Mouse (Mus musculus) embryonic facial prominence, embryonic 13.5 days (tissue): ENCODE data around the gene Ccr8. TPM values are rescaled to one million over a fixed set of nuclear protein-coding genes. Genes with fewer than 3 reads are reported as not detected.

ENCODE experiments used
- ATAC-seq: fragments of 200-750 bp; cut with Nextera tagmentation; 2 replicates; pipeline ENCODE4 v1.8.0; 2017; ENCODE audit warnings: low read depth; ENCODE audit not compliant: insufficient number of reproducible peaks, insufficient read depth, low FRiP score, low TSS enrichment
- H3K27ac ChIP-seq: fragments of 300-500 bp; sonication (generic); 2 replicates; pipeline ENCODE4 v1.5.1; 2015; ENCODE audit warnings: moderate library complexity, mild to moderate bottlenecking, inconsistent platforms
- H3K27me3 ChIP-seq: fragments of 300-500 bp; sonication (generic); 2 replicates; pipeline ENCODE4 v1.6.1; 2015; ENCODE audit warnings: mild to moderate bottlenecking, inconsistent platforms
- H3K36me3 ChIP-seq: fragments of 300-500 bp; sonication (generic); 2 replicates; pipeline ENCODE4 v1.6.1; 2015; ENCODE audit warnings: mild to moderate bottlenecking, inconsistent platforms
- H3K4me1 ChIP-seq: fragments of 300-500 bp; sonication (generic); 2 replicates; pipeline ENCODE4 v1.6.1; 2015; ENCODE audit warnings: inconsistent platforms
- H3K4me2 ChIP-seq: fragments of 300-500 bp; sonication (generic); 2 replicates; pipeline ENCODE4 v1.6.1; 2015; ENCODE audit warnings: moderate library complexity, mild to moderate bottlenecking, inconsistent platforms
- H3K4me3 ChIP-seq: fragments of 300-500 bp; sonication (generic); 2 replicates; pipeline ENCODE4 v1.5.1; 2015; ENCODE audit warnings: mild to moderate bottlenecking, inconsistent platforms
- H3K9ac ChIP-seq: fragments of 300-500 bp; sonication (generic); 2 replicates; pipeline ENCODE4 v1.6.1; 2015; ENCODE audit warnings: mild to moderate bottlenecking, inconsistent platforms
- H3K9me3 ChIP-seq: fragments of 300-500 bp; sonication (generic); 2 replicates; pipeline ENCODE4 v1.6.1; 2016; ENCODE audit warnings: inconsistent platforms
- WGBS: fragments of 180-500 bp; shearing (Covaris S2); methylation state at CpG from one replicate; pipeline ENCODE4 v1.1.7; 2015; ENCODE audit warnings: mixed read lengths; 5-methylcytosine and 5-hydroxymethylcytosine counted together
- polyA plus RNA-seq: library from polyadenylated mRNA; unstranded; fragments of >200 nt; fragmentation: Nextera tagmentation; extraction: Ambion mirVana; gene quantifications from 2 replicates; pipeline ENCODE4 v1.2.1, GENCODE M21; 2015

Ccr8 gene
- polyA plus RNA-seq, 1 experiment from 2014 or later = 0.52 TPM

- Histone ChIP-seq H3K27ac (no peak overlapping the region), H3K9me3 (no peaks in the 10 kb centered on the region), H3K36me3 (peaks cover 34% of the 10 kb centered on the region), H3K4me2 (no peak overlapping the region), H3K9ac (no peak overlapping the region), H3K4me3 (no peak overlapping the region), H3K27me3 (no peaks in the 10 kb centered on the region), H3K4me1 (peaks cover 8% of the 10 kb centered on the region)
- ATAC-seq = no peak
- 90% methylated on average over 2 of the region's 2 CpGs for WGBS
Measured at GRCm38 (mm10) chr9:120114789-120115151, 22.9 kb downstream of the Ccr8 start.

- peaks cover 8% of the 10 kb centered on the region for H3K4me1 ChIP-seq
- peaks cover 42% of the 10 kb centered on the region for H3K36me3 ChIP-seq
- no peaks in the 10 kb centered on the region for H3K9me3 ChIP-seq
- no peak overlapping the region for H3K4me2 ChIP-seq
- no peak overlapping the region for H3K4me3 ChIP-seq
- H3K9ac ChIP-seq = no peak overlapping the region
- H3K27me3 ChIP-seq = no peaks in the 10 kb centered on the region
- no peak for ATAC-seq
- WGBS = 74% methylated on average over 5 of the region's 5 CpGs
- H3K27ac ChIP-seq = no peak overlapping the region
Measured at GRCm38 (mm10) chr9:120115580-120115979, 23.7 kb downstream of the Ccr8 start.

GRCm38 (mm10) chr9:120116184-120116624 is 24.3 kb downstream of the Ccr8 start:
- Histone ChIP-seq H3K4me3 (no peak overlapping the region), H3K27me3 (no peaks in the 10 kb centered on the region), H3K9me3 (no peaks in the 10 kb centered on the region), H3K4me2 (no peak overlapping the region), H3K36me3 (peaks cover 49% of the 10 kb centered on the region), H3K9ac (no peak overlapping the region), H3K27ac (no peak overlapping the region), H3K4me1 (peaks cover 4% of the 10 kb centered on the region)
- WGBS = 88% methylated on average over 8 of the region's 8 CpGs
- no peak for ATAC-seq

GRCm38 (mm10) chr9:120118212-120118611 is 26.3 kb downstream of the Ccr8 start:
- Histone ChIP-seq H3K36me3 (peaks cover 63% of the 10 kb centered on the region), H3K9me3 (no peaks in the 10 kb centered on the region), H3K4me2 (no peak overlapping the region), H3K9ac (no peak overlapping the region), H3K27ac (no peak overlapping the region), H3K4me3 (no peak overlapping the region), H3K4me1 (no peaks in the 10 kb centered on the region), H3K27me3 (no peaks in the 10 kb centered on the region)
- no peak for ATAC-seq
- 89% methylated on average over 4 of the region's 4 CpGs for WGBS

- no peak for ATAC-seq
- H3K4me1 ChIP-seq = no peaks in the 10 kb centered on the region
- no peak overlapping the region for H3K4me2 ChIP-seq
- no peaks in the 10 kb centered on the region for H3K9me3 ChIP-seq
- WGBS = 93% methylated on average over 7 of the region's 7 CpGs
- no peaks in the 10 kb centered on the region for H3K27me3 ChIP-seq
- H3K36me3 ChIP-seq = peaks cover 75% of the 10 kb centered on the region
- H3K27ac ChIP-seq = no peak overlapping the region
- no peak overlapping the region for H3K9ac ChIP-seq
- no peak overlapping the region for H3K4me3 ChIP-seq
Measured at GRCm38 (mm10) chr9:120120503-120120902, 28.6 kb downstream of the Ccr8 start.

- H3K27ac ChIP-seq = peak overlapping the region; percentile 87
- H3K36me3 ChIP-seq = peaks cover 55% of the 10 kb centered on the region
- no peaks in the 10 kb centered on the region for H3K27me3 ChIP-seq
- peak overlapping the region; percentile 59 for H3K4me2 ChIP-seq
- H3K9ac ChIP-seq = peak overlapping the region; percentile 63
- no peaks in the 10 kb centered on the region for H3K9me3 ChIP-seq
- peak overlapping the region; percentile 99 for H3K4me3 ChIP-seq
- H3K4me1 ChIP-seq = peaks cover 16% of the 10 kb centered on the region
- no peak for ATAC-seq
- WGBS = 62% methylated on average over 11 of the region's 11 CpGs
Measured at GRCm38 (mm10) chr9:120126868-120127267, 35.0 kb downstream of the Ccr8 start.

GRCm38 (mm10) chr9:120127538-120128251 is 35.8 kb downstream of the Ccr8 start, which contains the start of gene Rpsa:
Rpsa (plus strand) TSS chr9:120127689.
- H3K36me3 ChIP-seq = peaks cover 58% of the 10 kb centered on the region
- peak within 1 kb of the TSS; percentile 99 for H3K4me3 ChIP-seq
- under 1% methylated on average over 72 of the region's 72 CpGs for WGBS
- no peaks in the 10 kb centered on the region for H3K9me3 ChIP-seq
- no peaks in the 10 kb centered on the region for H3K27me3 ChIP-seq
- peaks cover 16% of the 10 kb centered on the region for H3K4me1 ChIP-seq
- peak within 1 kb of the TSS; percentile 86 for H3K4me2 ChIP-seq
- ATAC-seq = peak; percentile 97
- H3K9ac ChIP-seq = peak within 1 kb of the TSS; percentile 100
- peak within 1 kb of the TSS; percentile 90 for H3K27ac ChIP-seq

GRCm38 (mm10) chr9:120129276-120129675 is 37.4 kb downstream of the Ccr8 start:
- Histone ChIP-seq H3K27me3 (no peaks in the 10 kb centered on the region), H3K4me2 (peak overlapping the region; percentile 86), H3K4me1 (peaks cover 16% of the 10 kb centered on the region), H3K27ac (no peak overlapping the region), H3K4me3 (peak overlapping the region; percentile 99), H3K9ac (peak overlapping the region; percentile 100), H3K36me3 (peaks cover 48% of the 10 kb centered on the region), H3K9me3 (no peaks in the 10 kb centered on the region)
- 67% methylated on average over 10 of the region's 10 CpGs for WGBS
- no peak for ATAC-seq

- Histone ChIP-seq H3K4me3 (no peak overlapping the region), H3K27ac (no peak overlapping the region), H3K9ac (no peak overlapping the region), H3K27me3 (no peaks in the 10 kb centered on the region), H3K4me1 (peaks cover 14% of the 10 kb centered on the region), H3K36me3 (peaks cover 47% of the 10 kb centered on the region), H3K4me2 (no peak overlapping the region), H3K9me3 (no peaks in the 10 kb centered on the region)
- no peak for ATAC-seq
- 91% methylated on average over 3 of the region's 3 CpGs for WGBS
Measured at GRCm38 (mm10) chr9:120131784-120132288, 39.9 kb downstream of the Ccr8 start.

GRCm38 (mm10) chr9:120132980-120133754 is 41.3 kb downstream of the Ccr8 start:
- ATAC-seq = no peak
- Histone ChIP-seq H3K9me3 (no peaks in the 10 kb centered on the region), H3K4me1 (peaks cover 12% of the 10 kb centered on the region), H3K27me3 (no peaks in the 10 kb centered on the region), H3K9ac (no peak overlapping the region), H3K4me3 (no peak overlapping the region), H3K27ac (peak overlapping the region; percentile 18; the same call in 1 of the 2 replicates), H3K36me3 (peaks cover 47% of the 10 kb centered on the region), H3K4me2 (no peak overlapping the region)
- 32% methylated on average over 8 of the region's 8 CpGs for WGBS

GRCm38 (mm10) chr9:120133755-120134475 is 42.0 kb downstream of the Ccr8 start:
- ATAC-seq = no peak
- WGBS = 48% methylated on average over 6 of the region's 6 CpGs

More at GRCm38 (mm10) chr9:120133755-120134475, 42.0 kb downstream of the Ccr8 start:
- Histone ChIP-seq H3K36me3 (peaks cover 42% of the 10 kb centered on the region), H3K27ac (no peak overlapping the region), H3K9ac (no peak overlapping the region), H3K4me3 (no peak overlapping the region), H3K4me1 (peaks cover 7% of the 10 kb centered on the region), H3K4me2 (no peak overlapping the region), H3K27me3 (no peaks in the 10 kb centered on the region), H3K9me3 (no peaks in the 10 kb centered on the region)
